Mouse (Mus musculus) small intestine, adult 2 months (tissue): Measurements from ENCODE around the gene Prkd1. TPM values are rescaled to one million over a fixed set of nuclear protein-coding genes. Genes with fewer than 3 reads are reported as not detected.

ENCODE experiments used
- H3K27ac ChIP-seq: fragments of 200-500 bp; 2 replicates; pipeline ENCODE4 v1.5.1; 2012; ENCODE audit warnings: low read depth, low read length, control low read depth, inconsistent platforms; ENCODE audit not compliant: insufficient read depth
- H3K27me3 ChIP-seq: fragments of 200-500 bp; 2 replicates; pipeline ENCODE4 v1.6.1; 2012; ENCODE audit warnings: mild to moderate bottlenecking, moderate library complexity, low read length, inconsistent platforms; ENCODE audit not compliant: control insufficient read depth, insufficient read depth
- H3K36me3 ChIP-seq: fragments of 200-500 bp; 2 replicates; pipeline ENCODE4 v1.6.1; 2012; ENCODE audit warnings: mild to moderate bottlenecking, low read length, control low read depth, inconsistent platforms; ENCODE audit not compliant: control insufficient read depth, insufficient read depth
- H3K4me1 ChIP-seq: fragments of 200-500 bp; 2 replicates; pipeline ENCODE4 v1.6.1; 2012; ENCODE audit warnings: low read length, inconsistent platforms, mixed read lengths; ENCODE audit not compliant: control insufficient read depth, insufficient read depth, insufficient read length
- H3K4me3 ChIP-seq: fragments of 200-500 bp; 2 replicates; pipeline ENCODE4 v1.5.1; 2012; ENCODE audit warnings: low read depth, mild to moderate bottlenecking, control low read depth, inconsistent platforms, low read length, moderate library complexity
- CTCF ChIP-seq: fragments of 200-500 bp; IDR thresholded peaks from 2 replicates; pipeline ENCODE4 v1.5.1; 2012; ENCODE audit warnings: low read depth, mild to moderate bottlenecking, control low read depth, inconsistent platforms, low read length, moderate library complexity, mixed read lengths; ENCODE audit not compliant: insufficient replicate concordance, insufficient read length; ENCODE audit errors: extremely low read depth
- POLR2A ChIP-seq: fragments of 200-500 bp; IDR thresholded peaks from 2 replicates; pipeline ENCODE4 v1.6.1; 2012; ENCODE audit warnings: low read depth, mild to moderate bottlenecking, control low read depth, inconsistent platforms, low read length, moderate library complexity
- WGBS: fragments of 180-500 bp; shearing (Covaris S2); methylation state at CpG from one replicate; pipeline ENCODE4 v1.1.7; 2018; 5-methylcytosine and 5-hydroxymethylcytosine counted together
- polyA plus RNA-seq: library from polyadenylated mRNA; depleted of rRNA; stranded (reverse); fragments of >200 nt; gene quantifications from 2 replicates; pipeline ENCODE4 v1.2.3, GENCODE M21; 2012

The Prkd1 gene
- polyA plus RNA-seq, 1 experiment = 0.93 TPM

GRCm38 (mm10) chr12:50333182-50333581 lies 315.7 kb downstream of the Prkd1 start:
- 62% methylated on average over 4 of the region's 4 CpGs for WGBS
- Histone ChIP-seq H3K27ac (no peak overlapping the region), H3K27me3 (no peaks in the 10 kb centered on the region), H3K4me3 (no peak overlapping the region), H3K36me3 (no peaks in the 10 kb centered on the region), H3K4me1 (no peaks in the 10 kb centered on the region)
- TF ChIP-seq POLR2A (no peak), CTCF (no peak)

GRCm38 (mm10) chr12:50314634-50315033 lies 334.3 kb downstream of the Prkd1 start:
- H3K27me3 ChIP-seq = no peaks in the 10 kb centered on the region
- TF ChIP-seq POLR2A (no peak), CTCF (no peak; the same call in 1 of the 2 replicates)

DNA sequence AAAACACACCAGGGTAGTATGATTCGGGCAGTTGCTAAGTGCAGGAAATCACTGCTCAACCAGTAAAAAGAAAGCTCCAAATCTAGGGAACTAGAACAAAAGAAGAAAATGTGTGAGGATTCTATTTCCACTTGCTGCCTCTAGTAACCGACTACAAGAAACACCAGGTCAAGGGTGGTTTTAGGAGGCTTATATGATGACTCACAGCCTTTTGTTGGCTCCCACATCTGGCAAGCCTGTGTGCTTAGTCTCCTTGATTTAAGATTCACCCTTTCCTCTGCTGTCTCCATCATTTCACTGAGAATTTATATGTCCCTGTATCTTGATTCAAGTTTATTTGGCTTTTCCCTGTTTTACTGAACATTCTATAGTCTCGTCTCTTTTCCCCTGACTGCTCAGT lies 339.6 kb downstream of the Prkd1 start:
- TF ChIP-seq CTCF (no peak), POLR2A (no peak)
- Histone ChIP-seq H3K27ac (no peak overlapping the region), H3K36me3 (no peaks in the 10 kb centered on the region), H3K27me3 (no peaks in the 10 kb centered on the region), H3K4me3 (no peak overlapping the region), H3K4me1 (no peaks in the 10 kb centered on the region)
- 63% methylated on average over 3 of the region's 3 CpGs for WGBS

More at GRCm38 (mm10) chr12:50314634-50315033, 334.3 kb downstream of the Prkd1 start:
- no peak overlapping the region for H3K27ac ChIP-seq
- H3K36me3 ChIP-seq = no peaks in the 10 kb centered on the region
- no peaks in the 10 kb centered on the region for H3K4me1 ChIP-seq
- no peak overlapping the region for H3K4me3 ChIP-seq

DNA sequence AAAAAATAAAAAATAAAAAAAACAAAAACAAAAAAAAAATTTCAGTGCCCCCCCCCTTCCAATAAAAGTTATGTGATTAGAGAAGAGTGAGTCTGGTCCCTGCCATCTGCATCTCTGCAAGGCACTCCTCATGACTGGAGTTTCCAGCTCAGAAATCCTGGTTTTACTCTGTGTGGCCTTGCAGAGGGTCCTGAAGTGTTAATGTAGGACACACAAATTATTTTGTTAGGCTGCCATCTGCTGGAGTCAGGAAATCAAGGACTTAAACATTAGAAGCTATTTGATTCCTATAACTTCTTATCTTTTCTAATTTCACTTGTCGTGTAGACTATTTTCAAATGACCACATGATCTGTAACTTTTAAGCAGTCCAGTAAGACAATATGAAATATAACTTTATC lies 347.6 kb downstream of the Prkd1 start:
- Histone ChIP-seq H3K27me3 (no peaks in the 10 kb centered on the region), H3K27ac (no peak overlapping the region), H3K4me3 (no peak overlapping the region), H3K4me1 (no peaks in the 10 kb centered on the region), H3K36me3 (no peaks in the 10 kb centered on the region)
- WGBS = 11% methylated on average over 1 of the region's 1 CpGs
- no peak for TF ChIP-seq CTCF
- no peak for TF ChIP-seq POLR2A

DNA sequence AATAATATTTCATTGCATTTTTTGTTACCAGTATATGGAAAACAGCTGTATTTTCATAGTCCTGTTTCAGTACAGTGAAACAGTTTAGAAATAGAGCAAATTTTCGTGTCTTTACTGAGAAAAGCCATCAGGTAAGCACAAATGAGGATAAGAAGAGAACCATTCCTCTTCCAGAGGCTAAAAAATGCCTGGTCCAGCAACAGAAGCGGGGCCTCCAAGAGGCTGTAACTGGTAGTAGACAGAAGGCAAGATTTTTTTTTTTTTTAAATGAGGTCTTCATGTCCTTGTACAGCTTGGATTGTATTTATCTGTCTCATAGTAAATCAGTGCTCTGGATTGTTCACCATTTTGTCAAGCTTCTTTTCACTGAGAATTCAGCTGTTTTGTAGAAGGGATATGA lies 352.8 kb downstream of the Prkd1 start:
- H3K4me1 ChIP-seq = no peaks in the 10 kb centered on the region
- TF ChIP-seq POLR2A (no peak), CTCF (no peak)
- WGBS = 59% methylated on average over 2 of the region's 2 CpGs
- no peak overlapping the region for H3K4me3 ChIP-seq
- H3K27ac ChIP-seq = no peak overlapping the region
- H3K27me3 ChIP-seq = no peaks in the 10 kb centered on the region
- H3K36me3 ChIP-seq = no peaks in the 10 kb centered on the region

DNA sequence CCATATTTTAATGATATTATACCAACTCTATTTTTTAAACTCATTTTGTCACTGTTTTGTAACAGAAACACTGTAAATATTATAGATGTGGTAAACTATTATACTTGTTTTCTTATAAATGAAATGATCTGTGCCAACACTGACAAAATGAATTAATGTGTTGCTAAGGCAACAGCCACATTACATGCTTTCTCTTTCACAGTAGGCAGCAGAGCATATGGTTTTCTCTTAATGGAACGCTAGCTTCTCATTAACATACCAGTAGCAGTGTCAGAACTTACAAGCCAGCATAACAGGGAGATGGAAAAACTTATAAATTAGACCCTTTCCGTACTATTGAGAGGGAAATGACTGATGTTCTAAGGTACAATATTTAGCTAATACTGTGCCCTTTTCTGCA lies 353.3 kb downstream of the Prkd1 start:
- no peaks in the 10 kb centered on the region for H3K36me3 ChIP-seq
- no peaks in the 10 kb centered on the region for H3K4me1 ChIP-seq
- WGBS = 74% methylated on average over 2 of the region's 2 CpGs
- H3K4me3 ChIP-seq = no peak overlapping the region
- TF ChIP-seq POLR2A = no peak
- no peak for TF ChIP-seq CTCF
- H3K27me3 ChIP-seq = no peaks in the 10 kb centered on the region
- H3K27ac ChIP-seq = no peak overlapping the region

- WGBS = 63% methylated on average over 3 of the region's 3 CpGs
- no peaks in the 10 kb centered on the region for H3K4me1 ChIP-seq
- no peak overlapping the region for H3K27ac ChIP-seq
- no peaks in the 10 kb centered on the region for H3K36me3 ChIP-seq
- no peaks in the 10 kb centered on the region for H3K27me3 ChIP-seq
- TF ChIP-seq POLR2A (no peak), CTCF (no peak)
- no peak overlapping the region for H3K4me3 ChIP-seq
Observed at GRCm38 (mm10) chr12:50292834-50293233, 356.1 kb downstream of the Prkd1 start.
